Mouse (Mus musculus): ENCODE results near the gene Aqp5. TPM values are rescaled to one million over a fixed set of nuclear protein-coding genes. Genes with fewer than 3 reads are reported as not detected.
A peak's percentile ranks its signal among the peaks of the same experiment; 100 is the strongest.

Gene Aqp5
- polyA plus RNA-seq, 1 experiment from 2014 or later = 0.38 TPM

GRCm38 (mm10) chr15:99637405-99638123, 47.0 kb downstream of the Aqp5 start:
- Histone ChIP-seq H3K27ac (ENCODE audit: low read depth, low read length) (peak overlapping the region; percentile 66), H3K4me1 (ENCODE audit: control insufficient read depth, insufficient read depth, low read length) (no peaks in the 10 kb centered on the region), H3K36me3 (ENCODE audit: control insufficient read depth, insufficient read depth, low read length) (peaks cover 40% of the 10 kb centered on the region), H3K4me3 (ENCODE audit: low read depth, low read length) (no peak overlapping the region), H3K27me3 (ENCODE audit: control insufficient read depth, insufficient read depth, low read length) (no peaks in the 10 kb centered on the region), H3K4me2 (no peak overlapping the region), H3K9me3 (ENCODE audit: control insufficient read depth, low read length) (no peaks in the 10 kb centered on the region), H3K9ac (ENCODE audit: low read length) (no peak overlapping the region)
- 0 out of 2 replicates have a peak, but pooled peaks have one; percentile 35 for ATAC-seq (ENCODE audit: low FRiP score)
- DNase-seq (ENCODE audit: low spot score, missing footprints) = no peak
- 79% methylated on average over 12 of the region's 12 CpGs for WGBS

DNA sequence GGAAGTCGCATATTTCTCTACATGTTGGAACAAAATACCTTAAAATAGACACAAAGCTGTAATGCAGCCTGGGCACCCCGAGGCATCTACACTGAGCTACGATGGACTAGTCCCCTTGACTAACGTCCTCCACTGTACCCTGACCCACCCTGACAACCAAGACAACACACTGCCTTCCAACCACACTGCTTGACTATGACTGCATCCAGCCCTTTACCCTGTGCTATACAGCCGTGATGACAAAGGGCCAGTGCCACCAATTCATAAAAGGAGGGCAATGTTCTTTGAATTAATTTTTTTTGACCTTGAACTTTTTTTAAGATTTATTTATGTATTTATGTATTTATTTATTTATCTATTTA, 47.5 kb downstream of the Aqp5 start:
- DNase-seq (ENCODE audit: low spot score, missing footprints) = no peak
- 88% methylated on average over 5 of the region's 5 CpGs for WGBS
- ATAC-seq (ENCODE audit: low FRiP score) = no peak
- no peaks in the 10 kb centered on the region for H3K9me3 ChIP-seq (ENCODE audit: control insufficient read depth, low read length)
- no peaks in the 10 kb centered on the region for H3K27me3 ChIP-seq (ENCODE audit: control insufficient read depth, insufficient read depth, low read length)
- no peaks in the 10 kb centered on the region for H3K4me1 ChIP-seq (ENCODE audit: control insufficient read depth, insufficient read depth, low read length)
- peaks cover 36% of the 10 kb centered on the region for H3K36me3 ChIP-seq (ENCODE audit: control insufficient read depth, insufficient read depth, low read length)
- peak overlapping the region; percentile 66; the same call in 1 of the 2 replicates for H3K27ac ChIP-seq (ENCODE audit: low read depth, low read length)
- H3K4me3 ChIP-seq (ENCODE audit: low read depth, low read length) = no peak overlapping the region
- H3K4me2 ChIP-seq = no peak overlapping the region
- no peak overlapping the region for H3K9ac ChIP-seq (ENCODE audit: low read length)

DNA sequence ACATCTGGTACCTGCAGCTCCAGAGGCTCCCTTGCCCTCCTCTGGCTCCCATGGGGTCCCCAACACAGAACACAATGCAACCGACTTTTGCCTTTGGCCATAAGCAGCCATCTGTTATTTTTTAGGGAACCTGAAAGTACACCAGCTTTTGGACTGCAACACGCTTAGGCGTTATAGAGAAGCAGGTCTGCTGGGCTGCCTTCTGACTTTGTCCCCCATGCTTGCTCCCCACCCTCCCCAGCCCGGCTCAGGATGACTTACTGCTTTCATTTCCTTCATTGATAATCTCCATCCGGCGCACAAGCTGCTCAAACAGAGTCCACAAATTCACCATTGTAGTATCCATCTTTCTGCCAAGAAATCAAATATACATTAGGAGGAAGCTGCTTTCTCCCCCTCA, 52.0 kb downstream of the Aqp5 start:
- H3K4me1 ChIP-seq (ENCODE audit: control insufficient read depth, insufficient read depth, low read length) = peaks cover 17% of the 10 kb centered on the region
- ATAC-seq (ENCODE audit: low FRiP score) = no peak
- no peak overlapping the region for H3K4me3 ChIP-seq (ENCODE audit: low read depth, low read length)
- peaks cover 14% of the 10 kb centered on the region for H3K36me3 ChIP-seq (ENCODE audit: control insufficient read depth, insufficient read depth, low read length)
- no peaks in the 10 kb centered on the region for H3K9me3 ChIP-seq (ENCODE audit: control insufficient read depth, low read length)
- H3K4me2 ChIP-seq = no peak overlapping the region
- no peaks in the 10 kb centered on the region for H3K27me3 ChIP-seq (ENCODE audit: control insufficient read depth, insufficient read depth, low read length)
- H3K27ac ChIP-seq (ENCODE audit: low read depth, low read length) = no peak overlapping the region; the same call in 1 of the 2 replicates
- DNase-seq (ENCODE audit: low spot score, missing footprints) = no peak
- no peak overlapping the region for H3K9ac ChIP-seq (ENCODE audit: low read length)
- 86% methylated on average over 6 of the region's 6 CpGs for WGBS

- peaks cover 26% of the 10 kb centered on the region for H3K4me1 ChIP-seq (ENCODE audit: control insufficient read depth, insufficient read depth, low read length)
- WGBS = 85% methylated on average over 10 of the region's 10 CpGs
- no peak overlapping the region for H3K4me2 ChIP-seq
- H3K27me3 ChIP-seq (ENCODE audit: control insufficient read depth, insufficient read depth, low read length) = no peaks in the 10 kb centered on the region
- no peaks in the 10 kb centered on the region for H3K9me3 ChIP-seq (ENCODE audit: control insufficient read depth, low read length)
- DNase-seq (ENCODE audit: low spot score, missing footprints) (no peak), ATAC-seq (ENCODE audit: low FRiP score) (no peak)
- peaks cover 14% of the 10 kb centered on the region for H3K36me3 ChIP-seq (ENCODE audit: control insufficient read depth, insufficient read depth, low read length)
- no peak overlapping the region for H3K9ac ChIP-seq (ENCODE audit: low read length)
- H3K4me3 ChIP-seq (ENCODE audit: low read depth, low read length) = no peak overlapping the region
- no peak overlapping the region for H3K27ac ChIP-seq (ENCODE audit: low read depth, low read length)
These were observed 53.2 kb downstream of the Aqp5 start for GRCm38 (mm10) chr15:99643832-99644231.

Other genes with a start within 250 kb of the Aqp5 start
- gene Fmnl3, start 220.3 kb upstream of the Aqp5 start, polyA plus RNA-seq (2014; fragmentation: Nextera tagmentation; extraction: Ambion mirVana) = 8.6 and 8.9 TPM in 2 replicates
- gene Tmbim6, start 197.9 kb upstream of the Aqp5 start, polyA plus RNA-seq (2014; fragmentation: Nextera tagmentation; extraction: Ambion mirVana) = 228 and 248 TPM in 2 replicates
- gene Nckap5l, start 133.0 kb upstream of the Aqp5 start, polyA plus RNA-seq (2014; fragmentation: Nextera tagmentation; extraction: Ambion mirVana) = 8.0 and 9.4 TPM in 2 replicates
- gene Bcdin3d, start 116.1 kb upstream of the Aqp5 start, polyA plus RNA-seq (2014; fragmentation: Nextera tagmentation; extraction: Ambion mirVana) = 19.5 and 19.7 TPM in 2 replicates
- 0.81 and 1.1 TPM in 2 replicates for gene Faim2, start 62.6 kb upstream of the Aqp5 start, polyA plus RNA-seq (2014; fragmentation: Nextera tagmentation; extraction: Ambion mirVana)
- gene Aqp2, start 11.7 kb upstream of the Aqp5 start, polyA plus RNA-seq (2014; fragmentation: Nextera tagmentation; extraction: Ambion mirVana) = not detected in 2 replicates
- 0.11 and 0.22 TPM in 2 replicates for gene Aqp6, start 10.6 kb downstream of the Aqp5 start, polyA plus RNA-seq (2014; fragmentation: Nextera tagmentation; extraction: Ambion mirVana)
- gene Racgap1, start 60.9 kb downstream of the Aqp5 start, polyA plus RNA-seq (2014; fragmentation: Nextera tagmentation; extraction: Ambion mirVana) = 214 and 230 TPM in 2 replicates
- 10.5 and 11.4 TPM in 2 replicates for gene Asic1, start 79.6 kb downstream of the Aqp5 start, polyA plus RNA-seq (2014; fragmentation: Nextera tagmentation; extraction: Ambion mirVana)
- gene Smarcd1, start 111.3 kb downstream of the Aqp5 start, polyA plus RNA-seq (2014; fragmentation: Nextera tagmentation; extraction: Ambion mirVana) = 111 and 113 TPM in 2 replicates
- gene Gm17349, start 114.7 kb downstream of the Aqp5 start, polyA plus RNA-seq (2014; fragmentation: Nextera tagmentation; extraction: Ambion mirVana) = not detected in 2 replicates
- gene Gpd1, start 126.7 kb downstream of the Aqp5 start, polyA plus RNA-seq (2014; fragmentation: Nextera tagmentation; extraction: Ambion mirVana) = 0.14 and 0.18 TPM in 2 replicates
- 135 and 140 TPM in 2 replicates for gene Cox14, start 134.8 kb downstream of the Aqp5 start, polyA plus RNA-seq (2014; fragmentation: Nextera tagmentation; extraction: Ambion mirVana)
- 57.8 and 59.6 TPM in 2 replicates for gene Cers5, start 182.1 kb downstream of the Aqp5 start, polyA plus RNA-seq (2014; fragmentation: Nextera tagmentation; extraction: Ambion mirVana)

Data from midbrain, embryonic 11.5 days (tissue).